Mouse (Mus musculus) midbrain, embryonic 11.5 days (tissue): ENCODE data around the gene Serp1. TPM values are rescaled to one million over a fixed set of nuclear protein-coding genes. Genes with fewer than 3 reads are reported as not detected.

Experiments
- ATAC-seq: fragments of 200-750 bp; cut with Nextera tagmentation; 2 replicates; pipeline ENCODE4 v1.8.0; 2017; ENCODE audit warnings: moderate TSS enrichment, moderate library complexity; ENCODE audit not compliant: low FRiP score
- DNase-seq: peaks from one replicate; pipeline ENCODE4 v3.0.0; 2015; ENCODE audit warnings: low spot score; ENCODE audit errors: missing footprints
- H3K27ac ChIP-seq: fragments of 300-500 bp; sonication (generic); 2 replicates; pipeline ENCODE4 v1.5.1; 2014; ENCODE audit warnings: low read depth, low read length
- H3K27me3 ChIP-seq: fragments of 300-500 bp; sonication (generic); 2 replicates; pipeline ENCODE4 v1.6.1; 2014; ENCODE audit warnings: mild to moderate bottlenecking, low read length, moderate library complexity, mixed read lengths; ENCODE audit not compliant: control insufficient read depth, insufficient read depth
- H3K36me3 ChIP-seq: fragments of 300-500 bp; sonication (generic); 2 replicates; pipeline ENCODE4 v1.6.1; 2014; ENCODE audit warnings: mild to moderate bottlenecking, low read length, moderate library complexity, mixed read lengths; ENCODE audit not compliant: control insufficient read depth, insufficient read depth
- H3K4me1 ChIP-seq: fragments of 300-500 bp; sonication (generic); 2 replicates; pipeline ENCODE4 v1.6.1; 2014; ENCODE audit warnings: low read length; ENCODE audit not compliant: control insufficient read depth, insufficient read depth
- H3K4me2 ChIP-seq: fragments of 300-500 bp; sonication (generic); 2 replicates; pipeline ENCODE4 v1.6.1; 2014; ENCODE audit warnings: mild to moderate bottlenecking, moderate library complexity
- H3K4me3 ChIP-seq: fragments of 300-500 bp; sonication (generic); 2 replicates; pipeline ENCODE4 v1.5.1; 2014; ENCODE audit warnings: low read depth, low read length
- H3K9ac ChIP-seq: fragments of 300-500 bp; sonication (generic); 2 replicates; pipeline ENCODE4 v1.6.1; 2014; ENCODE audit warnings: low read length
- H3K9me3 ChIP-seq: fragments of 300-500 bp; sonication (generic); 2 replicates; pipeline ENCODE4 v1.6.1; 2016; ENCODE audit warnings: low read length; ENCODE audit not compliant: control insufficient read depth
- WGBS: fragments of 180-500 bp; shearing (Covaris S2); extraction: QIAGEN DNeasy Blood & Tissue Kit; methylation state at CpG from one replicate; pipeline ENCODE4 v1.1.7; 2014; 5-methylcytosine and 5-hydroxymethylcytosine counted together
- polyA plus RNA-seq: library from polyadenylated mRNA; unstranded; fragments of >200 nt; fragmentation: Nextera tagmentation; extraction: Ambion mirVana; gene quantifications from 2 replicates; pipeline ENCODE4 v1.2.1, GENCODE M21; 2014

The Serp1 gene
- polyA plus RNA-seq, 1 experiment from 2014 or later = 146 TPM

- WGBS = 70% methylated on average over 1 of the region's 1 CpGs
- Histone ChIP-seq H3K9ac (no peak overlapping the region), H3K36me3 (no peaks in the 10 kb centered on the region), H3K4me2 (no peak overlapping the region), H3K9me3 (no peaks in the 10 kb centered on the region), H3K4me1 (no peaks in the 10 kb centered on the region), H3K4me3 (no peak overlapping the region), H3K27me3 (no peaks in the 10 kb centered on the region), H3K27ac (no peak overlapping the region)
- DNase-seq (no peak), ATAC-seq (no peak)
These were observed 9.6 kb downstream of the Serp1 start for GRCm38 (mm10) chr3:58515947-58516601.

- WGBS = 82% methylated on average over 4 of the region's 4 CpGs
- Histone ChIP-seq H3K4me1 (no peaks in the 10 kb centered on the region), H3K4me2 (no peak overlapping the region), H3K4me3 (no peak overlapping the region), H3K27me3 (no peaks in the 10 kb centered on the region), H3K9me3 (no peaks in the 10 kb centered on the region), H3K9ac (no peak overlapping the region), H3K36me3 (no peaks in the 10 kb centered on the region), H3K27ac (no peak overlapping the region)
- ATAC-seq (no peak), DNase-seq (no peak)
These were observed 12.2 kb downstream of the Serp1 start for GRCm38 (mm10) chr3:58513483-58513882.

GRCm38 (mm10) chr3:58512740-58513139 is 13.0 kb downstream of the Serp1 start:
- no peaks in the 10 kb centered on the region for H3K4me1 ChIP-seq
- ATAC-seq = no peak
- 83% methylated on average over 3 of the region's 3 CpGs for WGBS

GRCm38 (mm10) chr3:58511581-58511980 is 14.1 kb downstream of the Serp1 start:
- Histone ChIP-seq H3K9ac (no peak overlapping the region), H3K36me3 (no peaks in the 10 kb centered on the region), H3K4me3 (no peak overlapping the region), H3K27ac (no peak overlapping the region), H3K4me2 (no peak overlapping the region), H3K4me1 (no peaks in the 10 kb centered on the region), H3K27me3 (no peaks in the 10 kb centered on the region), H3K9me3 (no peaks in the 10 kb centered on the region)
- no peak for DNase-seq
- no peak for ATAC-seq

More at GRCm38 (mm10) chr3:58512740-58513139, 13.0 kb downstream of the Serp1 start:
- H3K4me3 ChIP-seq = no peak overlapping the region
- no peaks in the 10 kb centered on the region for H3K36me3 ChIP-seq
- no peak overlapping the region for H3K4me2 ChIP-seq
- H3K9me3 ChIP-seq = no peaks in the 10 kb centered on the region
- no peaks in the 10 kb centered on the region for H3K27me3 ChIP-seq
- no peak for DNase-seq
- H3K27ac ChIP-seq = no peak overlapping the region
- H3K9ac ChIP-seq = no peak overlapping the region

GRCm38 (mm10) chr3:58508020-58508750 is 17.5 kb downstream of the Serp1 start:
- DNase-seq = no peak
- H3K4me1 ChIP-seq = no peaks in the 10 kb centered on the region
- H3K4me3 ChIP-seq = no peak overlapping the region
- H3K9ac ChIP-seq = no peak overlapping the region
- no peak for ATAC-seq
- no peaks in the 10 kb centered on the region for H3K36me3 ChIP-seq
- 90% methylated on average over 7 of the region's 7 CpGs for WGBS
- no peak overlapping the region for H3K4me2 ChIP-seq
- H3K27ac ChIP-seq = no peak overlapping the region
- H3K9me3 ChIP-seq = no peaks in the 10 kb centered on the region
- H3K27me3 ChIP-seq = no peaks in the 10 kb centered on the region

GRCm38 (mm10) chr3:58504676-58505075 is 21.0 kb downstream of the Serp1 start:
- no peak overlapping the region for H3K27ac ChIP-seq
- no peak overlapping the region for H3K4me2 ChIP-seq
- H3K36me3 ChIP-seq = no peaks in the 10 kb centered on the region; the same call in 1 of the 2 replicates
- H3K4me3 ChIP-seq = no peak overlapping the region
- no peaks in the 10 kb centered on the region for H3K9me3 ChIP-seq
- no peak for DNase-seq
- H3K27me3 ChIP-seq = no peaks in the 10 kb centered on the region
- no peaks in the 10 kb centered on the region for H3K4me1 ChIP-seq
- ATAC-seq = no peak
- H3K9ac ChIP-seq = no peak overlapping the region

- H3K27ac ChIP-seq = no peak overlapping the region
- 46% methylated on average over 3 of the region's 3 CpGs for WGBS
- ATAC-seq = no peak
- no peaks in the 10 kb centered on the region for H3K4me1 ChIP-seq
- no peak for DNase-seq
- no peak overlapping the region for H3K9ac ChIP-seq
- H3K9me3 ChIP-seq = no peaks in the 10 kb centered on the region
- H3K36me3 ChIP-seq = no peaks in the 10 kb centered on the region; the same call in 1 of the 2 replicates
- no peak overlapping the region for H3K4me3 ChIP-seq
- no peak overlapping the region for H3K4me2 ChIP-seq
- H3K27me3 ChIP-seq = no peaks in the 10 kb centered on the region
These were observed 21.9 kb downstream of the Serp1 start for GRCm38 (mm10) chr3:58503720-58504333.

- Histone ChIP-seq H3K4me2 (no peak overlapping the region), H3K9me3 (no peaks in the 10 kb centered on the region), H3K27me3 (no peaks in the 10 kb centered on the region), H3K4me1 (no peaks in the 10 kb centered on the region), H3K9ac (no peak overlapping the region), H3K4me3 (no peak overlapping the region), H3K27ac (no peak overlapping the region), H3K36me3 (no peaks in the 10 kb centered on the region; the same call in 1 of the 2 replicates)
- 69% methylated on average over 2 of the region's 2 CpGs for WGBS
- DNase-seq = no peak
- no peak for ATAC-seq
These were observed 23.7 kb downstream of the Serp1 start for GRCm38 (mm10) chr3:58501961-58502360.

- Histone ChIP-seq H3K4me3 (no peak overlapping the region), H3K27ac (no peak overlapping the region), H3K9ac (no peak overlapping the region), H3K27me3 (no peaks in the 10 kb centered on the region), H3K9me3 (no peaks in the 10 kb centered on the region), H3K4me2 (no peak overlapping the region), H3K36me3 (no peaks in the 10 kb centered on the region), H3K4me1 (no peaks in the 10 kb centered on the region)
- 86% methylated on average over 4 of the region's 4 CpGs for WGBS
- ATAC-seq (no peak), DNase-seq (no peak)
These were observed 32.1 kb downstream of the Serp1 start for GRCm38 (mm10) chr3:58493621-58494020.
